Mouse (Mus musculus): Measurements from ENCODE around the gene Zfp697. TPM values are rescaled to one million over a fixed set of nuclear protein-coding genes. Genes with fewer than 3 reads are reported as not detected.
"Not testable (repeated sequence)": the region's sequence is repeated elsewhere in the genome, so short reads cannot be mapped to it uniquely, and the experiment has no call there.

Gene Zfp697
- polyA plus RNA-seq, 1 experiment from 2014 or later, result 3.9 TPM

DNA sequence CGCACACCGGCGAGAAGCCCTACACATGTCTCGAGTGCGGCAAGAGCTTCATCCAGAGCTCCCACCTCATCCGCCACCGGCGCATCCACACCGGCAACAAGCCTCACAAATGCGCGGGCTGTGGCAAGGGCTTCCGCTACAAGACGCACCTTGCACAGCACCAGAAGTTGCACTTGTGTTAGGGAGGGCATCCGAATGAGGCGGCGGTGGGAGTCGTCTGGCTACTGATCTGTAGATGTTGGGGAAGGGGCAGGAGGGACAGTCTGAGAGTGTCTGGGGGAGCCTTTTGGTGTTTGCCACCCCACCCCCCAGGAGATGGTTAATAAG lies 46.2 kb downstream of the Zfp697 start:
- 0 out of 2 replicates have a peak overlapping the region, but pooled peaks have one; percentile 45 for H3K27ac ChIP-seq
- peaks cover 47% of the 10 kb centered on the region for H3K27me3 ChIP-seq (replicated peaks)
- H3K36me3 ChIP-seq, result no peaks in the 10 kb centered on the region
- H3K9ac ChIP-seq, result peak overlapping the region; percentile 59
- H3K9me3 ChIP-seq (replicated peaks), result no peaks in the 10 kb centered on the region
- H3K4me1 ChIP-seq, result peaks cover 22% of the 10 kb centered on the region; the same call in 1 of the 2 replicates
- ATAC-seq, result peak; percentile 7; the same call in 1 of the 2 replicates
- peak overlapping the region; percentile 80 for H3K4me2 ChIP-seq
- WGBS (ENCODE audit: insufficient replicate concordance), result 3% methylated on average over 17 of the region's 17 CpGs
- H3K4me3 ChIP-seq, result peak overlapping the region; percentile 60

DNA sequence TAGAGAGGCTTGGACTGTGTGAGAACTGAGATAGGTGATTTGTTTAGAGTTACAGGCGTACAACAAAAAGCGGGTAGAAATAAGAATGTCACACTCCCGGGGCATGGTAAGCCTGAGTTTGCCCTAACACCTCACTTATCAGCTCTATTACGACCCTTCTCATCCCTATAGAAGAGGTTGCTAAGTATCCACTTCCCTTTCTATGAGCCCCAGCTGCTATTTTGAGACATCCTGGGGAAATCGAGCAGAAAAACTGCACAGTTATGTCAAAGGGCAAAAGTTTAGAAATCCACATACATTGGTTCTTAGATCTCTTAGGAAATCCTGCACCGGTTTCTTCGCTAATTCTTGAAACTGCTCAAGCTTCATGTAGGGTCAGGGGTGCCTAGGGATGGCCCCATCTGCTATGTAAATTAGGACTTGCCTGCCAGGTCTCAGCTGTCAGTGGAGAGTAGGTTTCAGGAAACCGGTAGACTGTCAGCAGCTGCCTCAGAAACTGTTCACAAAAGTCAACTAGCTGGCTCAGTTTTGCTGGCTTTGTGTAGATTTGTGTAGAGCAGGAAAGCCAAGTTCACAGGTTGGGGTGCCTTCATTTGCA lies 46.8 kb downstream of the Zfp697 start:
- H3K27me3 ChIP-seq (replicated peaks), result peaks cover 47% of the 10 kb centered on the region
- no peaks in the 10 kb centered on the region for H3K36me3 ChIP-seq
- 6% methylated on average over 8 of the region's 8 CpGs for WGBS (ENCODE audit: insufficient replicate concordance)
- no peak overlapping the region for H3K27ac ChIP-seq
- ATAC-seq, result no peak
- peak overlapping the region; percentile 60 for H3K4me3 ChIP-seq
- no peak overlapping the region for H3K9ac ChIP-seq
- H3K9me3 ChIP-seq (replicated peaks), result no peaks in the 10 kb centered on the region
- peak overlapping the region; percentile 80 for H3K4me2 ChIP-seq
- peaks cover 22% of the 10 kb centered on the region; the same call in 1 of the 2 replicates for H3K4me1 ChIP-seq

DNA sequence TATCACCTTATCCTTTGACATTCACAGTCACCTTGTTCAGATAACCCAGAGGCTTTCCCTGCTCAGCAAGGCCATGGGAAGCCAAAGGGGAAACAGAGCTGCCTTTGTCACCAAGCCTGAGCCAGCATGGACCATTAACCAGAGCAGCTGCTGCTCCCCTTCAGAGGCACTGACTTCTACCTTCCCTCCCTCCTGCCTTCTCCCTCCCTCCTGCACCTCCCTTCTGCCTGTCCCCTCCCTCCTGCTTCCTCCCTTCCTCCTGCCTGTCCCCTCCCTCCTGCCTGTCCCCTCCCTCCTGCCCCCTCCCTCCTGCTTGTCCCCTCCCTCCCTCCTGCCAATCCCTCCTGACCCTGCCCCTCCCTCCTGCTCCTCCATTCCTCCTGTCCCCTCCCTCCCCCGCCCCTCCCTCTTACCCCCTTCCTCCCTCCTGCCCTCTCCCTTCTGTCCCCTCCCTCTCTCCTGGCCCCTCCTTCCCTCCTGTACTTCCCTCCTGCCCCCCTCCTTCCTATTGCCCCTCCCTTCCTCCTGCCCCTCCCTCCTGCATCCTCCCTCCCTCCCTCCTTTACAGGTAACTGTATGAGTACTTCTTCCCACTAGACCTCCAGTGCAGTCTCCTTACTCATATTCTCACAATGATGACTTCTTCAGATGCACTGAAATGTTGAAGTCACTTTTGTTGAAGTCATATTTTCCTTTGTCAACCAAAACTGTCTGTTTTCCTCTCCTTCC lies 52.0 kb downstream of the Zfp697 start:
- Histone ChIP-seq H3K4me3 (no peak overlapping the region), H3K36me3 (no peaks in the 10 kb centered on the region), H3K27me3 (replicated peaks) (peaks cover 8% of the 10 kb centered on the region), H3K4me1 (no peaks in the 10 kb centered on the region), H3K27ac (no peak overlapping the region), H3K9ac (no peak overlapping the region), H3K4me2 (no peak overlapping the region), H3K9me3 (replicated peaks) (no peaks in the 10 kb centered on the region)
- WGBS (ENCODE audit: insufficient replicate concordance), result 20% methylated on average over 1 of the region's 1 CpGs
- no peak; the same call in 1 of the 2 replicates for ATAC-seq

DNA sequence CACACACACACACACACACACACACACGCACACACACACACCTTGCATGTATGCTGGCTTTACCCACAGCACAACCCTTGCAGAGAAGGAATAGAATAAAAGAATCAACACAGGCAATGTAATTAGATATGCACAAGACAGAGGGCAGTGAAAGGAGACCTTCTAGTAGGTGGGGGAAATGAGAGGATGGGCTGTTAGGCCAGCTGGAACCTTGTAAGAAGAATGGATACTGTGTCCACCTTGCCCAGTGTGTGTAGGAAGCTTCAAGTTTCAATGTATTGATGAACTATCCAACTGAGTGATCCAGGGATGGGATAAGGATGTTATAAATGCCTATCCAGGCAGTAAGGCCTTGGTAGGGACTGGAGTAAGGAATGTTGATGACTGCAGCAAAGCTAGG lies 52.8 kb downstream of the Zfp697 start:
- H3K4me2 ChIP-seq, result no peak overlapping the region
- ATAC-seq, result no peak
- H3K27me3 ChIP-seq (replicated peaks), result peaks cover under 1% of the 10 kb centered on the region
- H3K9me3 ChIP-seq (replicated peaks), result no peaks in the 10 kb centered on the region
- WGBS (ENCODE audit: insufficient replicate concordance), result 57% methylated on average over 1 of the region's 1 CpGs
- no peak overlapping the region for H3K9ac ChIP-seq
- no peaks in the 10 kb centered on the region for H3K4me1 ChIP-seq
- no peak overlapping the region for H3K27ac ChIP-seq
- H3K36me3 ChIP-seq, result no peaks in the 10 kb centered on the region
- H3K4me3 ChIP-seq, result no peak overlapping the region

DNA sequence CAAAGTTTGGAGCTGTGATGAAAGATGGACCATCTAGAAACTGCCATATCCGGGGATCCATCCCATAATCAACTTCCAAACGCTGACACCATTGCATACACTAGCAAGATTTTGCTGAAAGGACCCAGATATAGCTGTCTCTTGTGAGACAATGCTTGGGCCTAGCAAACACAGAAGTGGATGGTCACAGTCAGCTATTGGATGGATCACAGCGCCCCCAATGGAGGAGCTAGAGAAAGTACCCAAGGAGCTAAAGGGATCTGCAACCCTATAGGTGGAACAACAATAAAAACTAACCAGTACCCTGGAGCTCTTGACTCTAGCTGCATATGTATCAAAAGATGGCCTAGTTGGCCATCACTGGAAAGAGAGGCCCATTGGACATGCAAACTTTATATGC lies 60.0 kb downstream of the Zfp697 start:
- H3K4me3 ChIP-seq; H3K36me3 ChIP-seq; H3K9me3 ChIP-seq (replicated peaks); H3K4me2 ChIP-seq; H3K4me1 ChIP-seq; H3K27ac ChIP-seq; ATAC-seq; H3K27me3 ChIP-seq (replicated peaks); H3K9ac ChIP-seq: not testable (repeated sequence)
- 35% methylated on average over 3 of the region's 3 CpGs for WGBS (ENCODE audit: insufficient replicate concordance)

DNA sequence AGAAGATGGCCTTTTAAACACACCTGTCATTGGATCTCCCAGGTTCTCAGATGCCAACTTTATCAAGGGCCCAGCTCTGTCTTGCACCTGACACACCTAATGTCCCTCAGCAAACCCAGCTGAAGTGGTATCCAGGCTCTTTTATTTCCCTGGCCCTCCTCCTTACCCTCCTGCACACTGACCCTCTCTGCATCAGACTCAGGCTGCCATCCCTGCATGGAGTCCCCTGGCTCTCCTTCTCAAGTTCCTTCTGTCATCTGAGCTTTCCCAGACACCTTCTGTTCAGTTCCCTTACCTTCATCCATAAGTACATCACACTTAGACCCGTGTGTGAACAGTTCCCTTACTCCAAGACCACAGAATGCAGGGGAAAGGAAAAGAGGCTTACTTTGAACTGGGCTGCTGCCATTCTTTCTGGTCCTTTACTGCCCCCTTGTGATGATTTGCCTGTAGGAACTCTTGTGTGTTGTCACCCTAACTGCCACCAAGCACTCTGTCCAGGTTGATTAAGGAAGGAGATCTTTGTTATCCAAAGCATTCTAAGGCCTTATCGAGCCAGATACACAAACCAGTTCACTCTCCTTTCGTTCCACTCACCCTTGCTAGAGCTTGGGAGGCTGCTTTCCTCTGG lies 61.0 kb downstream of the Zfp697 start:
- ATAC-seq; H3K9me3 ChIP-seq (replicated peaks); H3K4me1 ChIP-seq; H3K27me3 ChIP-seq (replicated peaks); H3K4me3 ChIP-seq; H3K27ac ChIP-seq; H3K9ac ChIP-seq; H3K4me2 ChIP-seq; H3K36me3 ChIP-seq: not testable (repeated sequence)
- WGBS (ENCODE audit: insufficient replicate concordance), result 7% methylated on average over 3 of the region's 3 CpGs

DNA sequence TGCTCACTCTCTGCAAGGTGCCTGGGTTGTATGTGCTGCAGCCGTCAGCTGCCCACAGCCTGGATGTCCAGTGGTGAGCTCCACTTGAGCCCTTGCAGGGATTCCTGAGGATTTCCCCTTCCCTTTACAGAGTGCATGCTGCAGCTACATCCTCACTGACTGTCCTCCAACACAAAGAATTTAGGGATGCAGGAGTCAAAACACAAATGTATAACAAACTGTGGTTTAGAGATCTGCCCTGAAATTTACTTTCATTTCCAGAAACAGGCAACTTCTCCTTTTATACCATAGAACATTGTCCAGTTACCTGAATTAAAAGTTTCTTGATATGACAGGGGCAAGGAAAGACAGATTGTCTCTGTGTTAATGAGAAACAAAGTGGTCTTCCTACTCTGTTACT lies 61.7 kb downstream of the Zfp697 start:
- H3K27me3 ChIP-seq (replicated peaks); H3K36me3 ChIP-seq; H3K4me3 ChIP-seq; H3K27ac ChIP-seq; H3K9me3 ChIP-seq (replicated peaks); ATAC-seq; H3K9ac ChIP-seq; H3K4me2 ChIP-seq; H3K4me1 ChIP-seq: not testable (repeated sequence)
- WGBS (ENCODE audit: insufficient replicate concordance), result 41% methylated on average over 1 of the region's 1 CpGs

DNA sequence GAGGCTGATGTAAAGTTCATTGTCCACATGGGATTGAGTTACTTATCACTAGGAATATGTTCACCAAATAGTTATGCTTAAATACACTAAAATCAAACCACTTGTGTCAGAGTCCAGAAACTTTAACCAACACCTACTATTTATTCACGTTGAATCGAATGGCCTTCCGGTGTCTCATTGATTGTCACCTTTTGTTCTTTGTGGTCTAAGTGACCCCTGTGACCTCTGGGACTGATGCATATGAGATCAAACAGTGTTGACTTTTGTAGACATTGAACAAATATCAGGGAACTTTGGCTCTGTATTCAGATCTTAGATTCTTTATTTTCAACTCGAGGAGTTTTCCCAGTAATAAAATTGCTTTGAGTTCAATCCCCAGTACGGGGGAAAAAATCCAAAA lies 71.5 kb downstream of the Zfp697 start:
- H3K27ac ChIP-seq; H3K4me2 ChIP-seq; H3K36me3 ChIP-seq; H3K27me3 ChIP-seq (replicated peaks); H3K9me3 ChIP-seq (replicated peaks); H3K4me1 ChIP-seq; H3K9ac ChIP-seq; H3K4me3 ChIP-seq: not testable (repeated sequence)
- WGBS (ENCODE audit: insufficient replicate concordance), result 69% methylated on average over 5 of the region's 5 CpGs
- peak; percentile 55; the same call in 1 of the 2 replicates for ATAC-seq

DNA sequence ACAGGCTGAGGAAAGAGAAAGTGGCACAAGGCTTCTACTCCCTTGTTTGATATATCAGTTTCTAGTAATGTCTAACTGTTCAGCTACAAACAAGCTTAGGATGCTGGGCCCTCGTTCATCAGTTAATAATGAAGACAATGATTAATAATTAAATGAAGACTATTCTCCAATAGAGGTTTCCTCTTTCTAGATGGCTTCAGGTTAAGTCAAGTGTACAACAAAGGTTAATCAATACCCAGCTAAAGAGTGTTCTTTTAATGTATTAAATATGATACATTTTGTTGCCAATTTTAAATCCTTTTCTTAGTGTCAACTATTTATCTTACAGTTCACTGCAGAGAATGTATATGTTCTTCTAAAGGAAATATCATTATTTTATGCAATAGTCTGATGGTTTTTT lies 74.8 kb downstream of the Zfp697 start, which contains the start of gene Gm4450:
Gene Gm4450 (minus strand): TSS at position 101 of the 400 bp plus-strand sequence.
- not testable (repeated sequence) for H3K9me3 ChIP-seq (replicated peaks); H3K4me3 ChIP-seq; H3K27ac ChIP-seq; H3K4me1 ChIP-seq; H3K27me3 ChIP-seq (replicated peaks); H3K36me3 ChIP-seq; H3K4me2 ChIP-seq; ATAC-seq; H3K9ac ChIP-seq
- no CpG with 5 or more reads among the region's 1 CpGs for WGBS (ENCODE audit: insufficient replicate concordance)

DNA sequence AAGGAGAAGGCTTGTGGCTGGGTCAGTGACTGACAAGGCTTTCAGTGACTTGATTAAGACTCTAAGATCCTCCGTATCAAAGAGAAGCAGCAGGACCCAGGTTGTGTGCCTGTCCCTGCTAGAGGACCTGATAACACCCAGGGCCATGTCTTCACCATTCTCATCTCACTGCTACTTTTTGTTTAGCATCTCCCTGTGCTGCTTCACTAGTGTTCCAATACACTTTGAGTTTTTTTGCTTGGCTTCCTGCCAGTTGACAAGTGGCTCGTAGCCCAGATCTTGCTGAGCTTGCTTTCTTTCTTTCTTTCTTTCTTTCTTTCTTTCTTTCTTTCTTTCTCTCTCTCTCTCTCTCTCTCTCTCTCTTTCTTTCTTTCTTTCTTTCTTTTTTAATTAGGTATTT lies 87.1 kb downstream of the Zfp697 start:
- H3K36me3 ChIP-seq; H3K4me2 ChIP-seq; H3K9me3 ChIP-seq (replicated peaks); H3K9ac ChIP-seq; H3K27ac ChIP-seq; H3K4me3 ChIP-seq; H3K4me1 ChIP-seq; ATAC-seq; H3K27me3 ChIP-seq (replicated peaks): not testable (repeated sequence)
- WGBS (ENCODE audit: insufficient replicate concordance), result 55% methylated on average over 1 of the region's 2 CpGs

DNA sequence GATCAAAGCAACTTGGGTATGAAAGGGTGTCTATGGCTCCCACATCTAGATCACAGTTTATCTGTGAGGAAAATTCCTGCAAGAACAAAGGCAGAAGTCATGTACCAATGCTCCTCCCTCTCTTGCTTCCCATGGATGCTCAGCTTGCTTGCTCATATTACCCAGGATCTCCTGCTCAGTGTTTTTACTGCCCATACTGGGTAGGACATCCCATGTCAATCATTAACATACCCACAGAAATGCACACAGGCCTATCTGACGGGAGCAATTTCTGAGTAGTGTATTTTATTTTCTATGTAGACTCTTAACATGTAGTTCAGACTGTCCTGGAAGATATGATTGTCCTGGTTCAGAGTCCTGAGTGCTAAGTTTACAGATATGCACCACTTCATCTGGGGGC lies 88.8 kb downstream of the Zfp697 start:
- not testable (repeated sequence) for H3K27me3 ChIP-seq (replicated peaks); H3K36me3 ChIP-seq; H3K4me1 ChIP-seq; H3K27ac ChIP-seq; H3K9me3 ChIP-seq (replicated peaks); H3K4me3 ChIP-seq; H3K4me2 ChIP-seq; ATAC-seq; H3K9ac ChIP-seq
- no CpG with 5 or more reads among the region's 1 CpGs for WGBS (ENCODE audit: insufficient replicate concordance)

DNA sequence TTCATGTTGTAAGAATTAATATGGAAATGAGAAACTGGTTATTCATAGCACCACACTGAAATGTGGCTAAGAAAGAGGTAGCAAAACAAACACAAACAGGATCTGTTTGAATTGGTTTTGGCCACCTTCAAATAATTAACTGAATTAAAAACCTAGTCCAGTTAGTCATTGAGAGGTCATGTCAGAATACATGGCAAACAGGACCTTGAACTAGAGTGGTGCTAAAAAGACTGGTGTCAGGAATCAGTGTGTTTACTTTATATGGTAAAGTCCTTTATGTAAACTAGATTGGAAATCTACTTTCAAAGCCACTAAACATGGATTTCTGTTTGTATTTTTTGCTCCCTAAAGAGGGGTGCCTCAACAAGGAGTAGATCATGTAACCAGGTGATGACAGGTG lies 89.2 kb downstream of the Zfp697 start:
- H3K9ac ChIP-seq; H3K9me3 ChIP-seq (replicated peaks); H3K27ac ChIP-seq; ATAC-seq; H3K4me2 ChIP-seq; H3K4me1 ChIP-seq; H3K4me3 ChIP-seq; H3K27me3 ChIP-seq (replicated peaks); H3K36me3 ChIP-seq: not testable (repeated sequence)

Measured in liver, embryonic 12.5 days (tissue).